Mouse (Mus musculus) inflammation-experienced regulatory T-cells, adult 6 months (primary cell): ENCODE data around the gene Fignl1. TPM values are rescaled to one million over a fixed set of nuclear protein-coding genes. Genes with fewer than 3 reads are reported as not detected.

Experiments
- ATAC-seq: one replicate; pipeline ENCODE4 v1.8.0; 2017
- polyA plus RNA-seq, 3 experiments: library from polyadenylated mRNA; unstranded; fragments of 100-300 nt; shearing (Covaris generic); gene quantifications; one replicate each; pipeline ENCODE4 v1.2.1; 2017

Fignl1 gene
- polyA plus RNA-seq, 3 experiments from 2014 or later = 8.4 to 75.9 (median 10.4) TPM

DNA sequence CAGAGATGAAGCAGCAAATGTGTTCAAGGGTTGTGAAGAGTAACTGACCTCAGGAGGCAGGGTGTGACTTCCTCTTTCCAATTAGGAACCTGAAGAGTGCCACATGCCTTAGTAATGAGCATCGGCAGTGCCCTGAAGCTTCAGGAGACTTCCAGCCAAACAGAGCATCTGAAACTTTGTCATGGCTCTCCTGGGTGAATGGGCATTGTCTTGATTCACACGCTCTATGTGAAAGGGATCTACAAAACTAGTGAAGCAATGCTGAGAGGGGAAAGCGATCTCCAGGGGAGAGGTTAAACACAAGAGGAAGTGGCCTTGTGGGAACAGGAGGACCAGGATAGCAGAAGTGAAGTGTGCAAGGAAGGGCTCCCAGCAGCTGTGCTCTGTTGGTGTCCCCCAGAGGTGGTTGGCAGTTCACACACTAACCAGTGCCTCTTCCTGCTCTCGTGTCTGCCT is 45.5 kb downstream of the Fignl1 start:
- no peak for ATAC-seq

DNA sequence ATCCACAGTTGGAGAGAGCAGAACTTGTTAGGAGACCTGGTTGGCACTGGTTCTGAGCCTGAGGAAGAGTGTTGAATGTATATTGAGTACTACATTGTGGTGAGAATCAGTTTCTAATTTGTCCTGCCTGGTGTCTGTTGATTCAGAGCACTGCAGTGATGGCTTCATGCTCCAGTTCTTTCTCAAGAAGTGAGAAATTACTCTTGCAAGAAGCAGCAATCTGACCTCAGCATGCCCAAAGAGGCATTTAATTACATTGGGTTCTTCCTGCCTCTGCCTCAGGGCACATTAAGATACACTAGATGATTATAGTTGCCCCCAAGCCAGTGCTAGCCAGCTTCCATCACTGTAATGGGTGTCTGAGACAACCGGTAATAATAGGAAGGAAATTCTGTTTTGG is 49.9 kb downstream of the Fignl1 start:
- no peak for ATAC-seq

DNA sequence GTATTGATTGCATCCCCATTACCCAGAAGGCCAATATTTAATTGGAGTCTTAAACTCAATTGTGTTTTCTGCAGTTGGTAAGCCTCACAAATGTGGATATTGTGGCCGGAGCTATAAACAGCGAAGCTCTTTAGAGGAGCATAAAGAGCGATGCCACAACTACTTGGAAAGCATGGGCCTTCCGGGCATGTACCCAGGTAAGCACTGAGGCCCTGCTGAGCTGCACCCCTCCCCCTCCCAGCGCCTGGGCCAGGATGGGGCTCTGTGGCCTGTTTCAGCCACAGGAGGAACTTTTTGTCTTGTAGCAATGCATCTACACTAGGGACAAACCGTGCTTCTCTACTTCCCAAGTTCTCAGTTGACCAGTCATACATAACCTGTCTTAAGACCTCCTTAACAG is 50.6 kb downstream of the Fignl1 start:
- ATAC-seq = no peak

DNA sequence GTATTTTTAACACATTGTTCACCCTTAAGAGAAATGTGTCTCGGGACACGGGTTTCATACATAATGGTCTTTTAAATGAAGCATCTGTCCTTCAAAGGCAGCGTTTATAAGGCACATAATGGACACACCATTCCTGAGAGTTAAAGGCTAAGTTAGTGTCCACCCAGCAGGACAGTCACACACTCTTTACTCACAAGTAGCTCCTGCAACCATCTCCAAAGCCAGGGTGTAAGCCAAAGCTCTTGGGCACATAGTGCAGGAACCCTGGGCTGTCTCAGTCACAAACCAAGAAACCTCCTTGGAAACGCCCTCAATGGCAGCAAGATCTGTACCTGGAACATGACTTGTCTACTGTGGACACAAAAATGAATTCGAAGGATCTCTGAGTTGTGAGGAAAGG is 55.9 kb downstream of the Fignl1 start:
- ATAC-seq = no peak

DNA sequence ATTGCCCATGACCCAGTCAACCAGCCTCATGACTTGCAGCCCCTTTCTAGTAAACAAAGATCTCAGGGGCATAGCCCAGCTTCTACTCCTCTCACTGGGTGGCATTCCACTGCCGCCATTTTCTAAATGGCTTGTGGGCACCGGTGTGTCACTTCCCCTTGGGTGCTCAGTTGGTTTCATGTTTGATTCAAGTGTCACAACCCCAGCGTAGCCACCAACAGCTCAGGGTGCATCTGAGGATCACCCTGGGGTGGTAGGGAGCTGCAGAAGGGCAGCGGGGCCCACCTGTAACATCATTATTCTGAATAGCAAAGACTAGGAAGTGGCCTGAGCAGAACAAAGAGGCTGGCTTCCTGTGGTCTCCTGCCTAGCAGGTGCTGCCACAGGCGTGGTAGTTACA is 57.7 kb downstream of the Fignl1 start:
- no peak for ATAC-seq

DNA sequence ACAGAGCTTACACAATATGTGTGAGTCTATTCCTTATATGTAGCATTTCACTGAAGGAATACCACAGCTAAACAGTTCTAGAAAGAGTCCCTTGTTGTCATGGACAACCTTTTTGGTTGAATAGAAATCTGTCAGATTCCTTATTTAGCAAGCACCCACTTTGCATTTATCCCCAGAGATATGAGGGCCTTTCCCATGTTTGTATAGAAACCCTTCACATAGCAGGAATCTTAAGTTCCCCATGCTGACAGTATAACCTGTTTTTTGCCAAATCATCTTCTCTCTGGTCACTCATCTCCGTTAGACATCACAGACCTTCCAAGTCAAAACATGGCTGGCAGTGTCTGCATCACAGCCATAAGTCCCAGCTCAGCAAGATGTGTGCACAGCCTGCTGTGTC is 64.5 kb downstream of the Fignl1 start:
- no peak for ATAC-seq

DNA sequence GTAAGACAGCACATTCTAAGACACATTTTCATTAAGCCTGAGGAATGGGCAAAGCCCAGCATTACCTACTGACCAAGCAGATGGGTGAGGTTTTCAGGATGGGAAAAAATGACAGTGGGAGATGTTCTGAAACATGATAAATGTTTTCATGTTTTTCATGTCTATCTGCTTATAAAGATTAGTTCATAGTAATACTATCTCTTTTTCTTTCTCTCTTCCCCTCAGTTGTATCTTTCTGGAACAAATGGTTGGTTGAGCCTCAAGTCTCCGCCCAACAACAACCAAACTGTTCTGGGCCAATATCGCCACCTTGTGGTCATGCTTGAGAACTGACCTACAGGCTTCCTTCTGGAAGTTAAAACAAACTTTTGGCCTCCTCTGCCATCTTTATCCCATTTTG is 66.1 kb downstream of the Fignl1 start:
- ATAC-seq = peak; percentile 59

DNA sequence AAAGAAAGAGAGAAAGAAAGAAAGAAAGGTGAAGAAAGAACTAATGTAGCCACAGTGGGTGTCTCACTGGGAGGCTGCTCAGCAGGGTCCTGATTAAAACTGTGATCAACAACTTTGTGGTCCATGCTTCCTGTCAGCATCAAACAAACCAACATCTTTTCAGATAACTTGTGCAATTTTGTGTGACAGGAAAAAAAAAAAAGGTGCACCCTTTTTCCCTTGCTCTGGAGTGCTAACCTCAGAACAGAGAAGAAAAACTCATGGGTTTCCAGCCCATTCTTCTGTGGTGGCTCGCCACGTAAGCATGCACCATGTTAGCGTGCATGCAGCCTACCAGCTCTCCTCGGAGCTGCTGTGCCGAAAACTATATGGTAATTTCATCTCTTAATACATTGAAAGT is 67.2 kb downstream of the Fignl1 start:
- ATAC-seq = peak; percentile 60

DNA sequence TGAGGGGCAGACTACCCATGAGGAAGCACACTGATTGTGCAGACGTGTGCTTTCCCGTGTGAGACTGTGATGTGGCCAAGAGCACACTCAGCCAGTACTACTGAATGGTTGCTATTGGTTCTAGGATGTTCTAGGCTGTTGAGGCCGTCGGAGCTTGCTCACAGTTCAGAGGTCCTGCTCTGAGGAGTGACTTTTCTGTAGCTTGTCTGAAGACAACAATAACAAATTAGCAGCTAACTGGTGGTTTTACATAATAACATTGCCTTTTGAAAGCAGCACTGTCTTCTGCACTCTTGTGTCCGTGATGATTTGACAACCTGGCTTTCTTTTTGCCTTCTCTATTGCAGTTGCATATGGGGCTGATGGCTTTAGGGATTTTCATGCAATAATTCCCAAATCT is 68.2 kb downstream of the Fignl1 start:
- no peak for ATAC-seq

DNA sequence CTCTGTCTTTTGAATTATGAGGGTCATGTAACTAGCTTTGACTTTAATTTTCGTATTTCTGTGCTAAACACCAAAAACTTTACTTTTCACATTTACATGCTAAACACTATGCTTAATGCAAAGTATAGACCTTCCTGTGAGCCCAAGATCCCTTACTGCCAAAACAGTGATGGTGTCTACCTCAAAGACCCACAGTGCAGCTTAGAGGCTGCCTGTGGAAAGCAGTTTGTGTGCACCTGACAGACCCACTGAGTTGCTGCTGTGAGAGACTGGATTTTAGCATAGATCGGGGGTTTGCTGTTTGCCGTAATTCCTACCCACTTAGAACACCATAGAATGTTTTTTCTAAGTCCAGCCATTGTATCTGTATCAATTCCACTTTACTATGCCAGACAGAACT is 69.7 kb downstream of the Fignl1 start:
- ATAC-seq = no peak

DNA sequence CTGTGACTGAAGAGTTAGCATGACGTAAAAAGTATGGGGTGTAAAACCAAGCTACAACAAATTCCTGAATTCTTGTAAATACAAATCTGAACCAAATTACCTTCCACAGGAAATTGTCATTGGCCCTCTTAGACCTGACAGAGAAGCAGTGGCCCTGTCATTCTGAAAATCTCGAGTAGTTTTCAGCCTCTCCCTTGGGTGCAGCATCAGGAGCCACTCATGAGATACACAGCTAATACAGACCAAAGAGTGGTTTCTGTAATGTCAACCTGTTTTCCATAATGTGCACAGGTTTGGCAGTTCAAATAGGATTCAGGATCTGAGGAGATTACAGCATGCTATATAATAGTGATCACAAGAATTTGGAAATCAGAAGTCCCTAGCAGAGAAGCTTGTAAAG is 71.2 kb downstream of the Fignl1 start:
- no peak for ATAC-seq

Other genes with a start within 250 kb of the Fignl1 start
- not detected for gene 4930512M02Rik, start 181.1 kb downstream of the Fignl1 start, polyA plus RNA-seq
- gene Ikzf1, start 124.0 kb downstream of the Fignl1 start, polyA plus RNA-seq = 100 to 1,000 TPM; 134 to 138 (median 138) TPM
- gene Ddc, start 89.2 kb upstream of the Fignl1 start, polyA plus RNA-seq = 1 to 10 TPM in 2 of 3 experiments, under 1 TPM in 1; 0.62 to 4.9 (median 1.3) TPM
- not detected for gene Grb10, start 229.7 kb upstream of the Fignl1 start, polyA plus RNA-seq